Mouse (Mus musculus): ENCODE measurements around the gene Gdi2.
"Not testable (repeated sequence)": the region's sequence is repeated elsewhere in the genome, so short reads cannot be mapped to it uniquely, and the experiment has no call there.

Gdi2 gene

DNA sequence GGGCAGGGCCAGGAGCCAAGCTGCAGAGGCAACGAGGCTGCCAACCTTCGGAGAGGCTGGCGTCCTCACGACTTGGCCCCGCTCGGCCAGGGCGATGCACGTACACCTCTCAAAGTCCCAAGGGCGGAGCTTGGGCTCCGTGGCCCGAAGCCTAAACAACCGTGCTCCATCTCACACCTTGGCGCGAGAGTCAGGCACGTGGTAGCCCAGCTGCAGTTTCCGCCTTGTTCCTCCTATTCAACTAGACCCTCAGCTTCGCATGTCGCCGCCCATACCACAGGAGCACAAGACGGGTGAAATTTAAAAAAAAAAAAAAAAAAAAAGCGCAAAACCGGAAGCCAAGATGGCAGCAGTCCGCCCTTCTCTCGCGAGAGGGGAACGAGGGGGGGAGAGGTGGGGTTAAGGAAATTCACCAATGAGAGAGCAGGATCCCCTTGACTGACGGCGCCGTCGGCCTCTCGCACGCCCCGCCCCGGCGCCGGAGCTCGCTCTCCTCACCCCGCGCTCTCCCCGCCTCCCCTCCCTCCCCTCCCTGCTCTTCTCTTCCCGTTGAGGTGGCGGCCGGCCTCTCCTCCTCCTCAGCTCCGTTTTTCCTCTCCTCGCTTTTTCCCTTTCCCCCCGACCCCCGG is at the start of gene Gdi2:
Gene Gdi2, plus strand, starts transcription at position 470 of the 629 bp plus-strand sequence.
- peak; percentile 98 for DNase-seq (ENCODE audit: low read depth)

DNA sequence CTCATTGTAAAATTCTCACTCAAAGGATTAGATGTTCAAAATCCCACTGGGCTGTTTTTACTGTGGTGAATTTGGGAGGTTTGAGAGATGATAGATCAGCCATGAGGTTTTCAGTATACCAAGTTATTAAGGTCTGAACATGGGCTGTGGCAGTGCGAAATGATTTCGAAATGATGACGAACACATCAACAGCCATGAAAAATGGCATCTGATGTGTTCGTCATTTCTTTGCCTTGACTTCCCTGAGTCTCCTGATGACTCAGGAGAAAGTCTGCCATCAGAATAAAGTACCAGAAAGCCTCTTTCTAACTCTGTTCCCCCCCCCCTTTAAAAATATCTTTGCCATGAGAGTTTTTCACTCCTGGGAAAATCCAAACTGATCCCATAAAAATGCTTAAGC is 42.3 kb upstream of the Gdi2 start:
- DNase-seq (ENCODE audit: low read depth) = peak; percentile 85

DNA sequence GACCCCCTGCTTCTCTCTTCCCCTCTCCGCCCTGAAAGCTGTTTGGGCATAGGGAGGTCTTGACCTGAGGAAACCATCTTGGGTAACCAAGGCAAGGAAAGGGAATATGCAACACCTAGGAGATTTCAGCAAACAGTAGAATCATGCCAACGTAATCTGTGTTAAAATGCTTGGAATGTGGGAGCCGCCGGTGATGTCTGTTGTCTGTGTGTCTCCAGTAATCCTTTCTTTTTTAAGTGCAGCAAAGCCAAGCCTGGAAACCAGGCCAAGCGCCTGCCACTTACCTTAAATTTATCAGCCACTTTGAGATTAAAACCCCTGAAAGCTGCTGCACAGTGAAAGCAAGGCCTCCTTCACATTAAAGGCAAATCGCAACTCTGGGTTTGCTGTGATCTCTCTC is 36.8 kb upstream of the Gdi2 start:
- not testable (repeated sequence) for DNase-seq (ENCODE audit: low read depth)

DNA sequence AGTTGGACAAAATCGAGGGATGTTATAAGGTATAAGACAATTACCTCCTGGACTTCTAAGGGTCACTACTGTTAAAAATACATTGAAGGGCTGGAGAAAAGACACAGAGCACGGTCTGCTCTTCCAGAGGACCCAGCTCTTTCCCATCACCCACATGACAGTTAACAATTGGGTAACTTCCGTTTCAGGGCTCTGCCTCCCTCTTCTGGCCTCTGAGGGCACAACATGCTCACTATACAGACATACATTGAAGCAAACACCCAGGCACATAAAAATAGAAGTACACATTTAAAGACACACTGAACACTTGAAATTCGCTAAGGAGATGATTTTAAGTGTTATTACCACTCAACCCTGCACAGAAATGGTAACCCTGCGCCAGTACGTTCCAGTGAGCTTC is 22.5 kb upstream of the Gdi2 start:
- peak; percentile 31 for DNase-seq (ENCODE audit: low read depth)

DNA sequence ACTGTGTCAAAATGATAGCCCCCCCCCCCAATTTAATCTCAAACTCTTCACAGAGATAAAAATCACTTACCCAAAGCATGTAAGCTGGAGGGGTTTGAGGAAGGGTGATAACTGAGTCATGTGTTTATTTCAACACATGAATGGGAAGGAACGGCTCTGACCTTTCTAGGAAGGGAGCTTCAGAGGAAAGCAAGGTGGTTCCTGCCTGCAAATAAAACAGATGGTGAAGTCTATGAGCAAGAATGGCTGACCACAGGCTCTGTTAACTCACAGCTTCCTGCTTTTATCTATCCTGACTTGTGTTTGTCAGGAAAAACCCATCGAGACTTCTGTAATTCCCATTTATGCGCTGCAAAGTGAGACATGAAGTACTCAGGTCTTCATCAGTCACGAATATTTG is 18.5 kb upstream of the Gdi2 start:
- DNase-seq (ENCODE audit: low read depth) = not testable (repeated sequence)

DNA sequence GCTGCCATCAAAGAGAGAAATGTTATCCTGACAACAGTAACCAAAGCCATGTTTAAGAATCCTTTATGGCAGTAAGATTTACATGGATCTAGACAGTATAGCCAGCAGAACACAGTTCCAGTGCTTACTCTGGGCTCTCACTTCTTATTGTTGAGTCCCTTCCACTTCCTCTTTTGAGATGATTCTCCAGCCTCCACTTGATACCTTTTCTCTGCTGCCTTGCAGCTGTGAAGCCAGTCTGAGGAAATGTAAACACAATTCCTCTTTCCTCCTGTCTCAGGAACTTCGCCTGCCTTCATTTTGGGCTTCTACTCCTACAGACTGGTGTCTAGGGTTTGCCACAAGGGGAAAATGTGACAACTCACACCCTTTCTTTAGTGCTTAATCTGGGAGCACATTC is 17.9 kb upstream of the Gdi2 start:
- not testable (repeated sequence) for DNase-seq (ENCODE audit: low read depth)

DNA sequence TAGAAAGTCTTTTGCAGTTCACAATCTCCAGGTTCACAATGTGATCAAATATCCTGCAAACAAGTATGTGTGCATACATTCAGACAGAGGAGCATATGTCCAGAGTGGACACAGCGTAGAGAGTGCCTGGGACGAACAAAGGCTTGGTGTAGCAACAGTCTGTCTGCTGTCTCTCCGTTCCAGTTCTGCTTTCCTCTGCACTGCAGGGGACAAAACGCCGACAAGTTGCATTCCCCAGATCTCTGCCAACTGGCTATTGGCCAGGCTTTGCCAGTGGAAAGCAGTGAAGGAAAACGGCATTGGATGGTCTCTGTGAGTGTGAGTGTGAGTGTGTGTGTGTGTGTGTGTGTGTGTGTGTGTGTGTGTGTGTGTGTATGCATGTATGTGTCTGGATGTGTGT is 14.4 kb upstream of the Gdi2 start:
- DNase-seq (ENCODE audit: low read depth) = peak; percentile 25

DNA sequence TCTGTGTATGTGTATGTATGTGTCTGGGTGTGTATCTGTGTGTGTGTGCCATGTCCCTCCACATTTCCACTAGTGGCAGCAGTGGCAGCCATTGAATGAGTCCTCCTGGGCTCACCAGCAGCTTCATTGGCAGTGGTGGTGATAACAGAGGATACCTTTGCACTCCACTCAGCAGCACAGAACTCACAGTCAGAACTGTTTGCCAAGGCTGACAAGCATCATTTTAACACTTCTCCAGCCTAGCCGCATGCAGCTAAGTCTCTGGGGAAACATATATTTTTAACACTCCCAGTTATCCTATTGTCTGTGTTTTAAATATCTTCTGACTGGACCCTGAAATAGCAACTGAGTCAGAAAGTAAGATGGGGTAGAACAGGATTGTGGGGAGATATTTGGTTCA is 13.9 kb upstream of the Gdi2 start:
- DNase-seq (ENCODE audit: low read depth) = no peak

DNA sequence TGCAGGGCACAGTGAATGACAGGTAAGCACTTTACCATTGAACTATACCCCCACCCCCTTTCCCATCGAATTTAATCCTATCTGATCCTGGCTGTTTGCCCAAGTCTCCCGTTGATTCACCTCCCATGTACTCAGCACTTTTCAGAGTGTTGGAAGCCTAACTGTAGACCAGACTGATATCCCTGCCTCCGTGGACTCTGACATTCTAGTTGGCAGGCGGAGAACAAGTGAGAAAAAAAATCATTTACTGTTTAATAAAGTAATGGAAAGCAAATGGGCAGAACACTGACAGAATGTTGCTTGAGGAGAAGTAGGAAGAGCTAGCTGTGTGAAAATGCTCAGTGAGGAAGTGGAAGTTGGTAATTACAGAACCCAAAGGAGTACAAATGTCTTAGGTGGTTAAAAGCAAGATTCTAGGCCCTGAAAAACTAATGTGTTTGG is 12.2 kb upstream of the Gdi2 start:
- no peak for DNase-seq (ENCODE audit: low read depth)

DNA sequence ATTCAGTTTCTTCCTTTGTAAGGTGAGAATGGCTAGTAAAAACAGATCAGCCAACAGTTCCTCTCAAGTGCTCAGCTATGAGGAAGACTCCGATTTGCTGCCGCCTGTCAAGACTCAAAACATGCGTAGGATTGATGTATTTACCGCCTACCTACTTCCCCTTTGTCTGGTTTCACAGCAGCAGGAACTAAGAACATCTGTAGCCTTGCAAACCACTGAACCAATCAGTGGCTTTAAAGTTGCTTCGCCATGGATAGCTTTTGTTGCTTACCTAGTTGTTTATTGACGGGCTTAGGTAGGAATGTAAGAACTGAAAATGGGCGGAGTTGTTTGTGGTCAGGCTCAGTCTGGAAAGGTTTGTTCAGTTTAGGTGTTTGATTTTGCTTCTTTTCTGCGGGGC is 11.5 kb upstream of the Gdi2 start:
- DNase-seq (ENCODE audit: low read depth) = no peak

DNA sequence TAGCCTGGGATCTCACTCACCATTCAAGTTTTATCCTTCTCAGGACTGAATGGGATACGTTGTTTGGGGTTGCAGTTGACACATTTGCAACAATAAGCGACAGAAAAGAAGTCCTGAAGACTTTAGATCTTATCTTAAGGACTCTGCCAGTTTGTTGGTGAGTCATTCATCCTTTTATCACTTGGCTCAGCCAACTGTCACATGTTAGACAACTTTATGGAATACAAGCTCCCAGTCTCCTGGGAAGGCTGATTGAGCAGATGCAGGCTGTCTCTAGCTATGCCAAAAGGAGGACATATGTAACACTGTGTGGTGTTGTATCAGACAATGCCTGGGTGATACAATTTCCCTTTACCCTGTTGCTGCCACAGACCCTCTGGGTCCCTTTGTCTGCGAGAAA is 7.4 kb upstream of the Gdi2 start:
- no peak for DNase-seq (ENCODE audit: low read depth)

DNA sequence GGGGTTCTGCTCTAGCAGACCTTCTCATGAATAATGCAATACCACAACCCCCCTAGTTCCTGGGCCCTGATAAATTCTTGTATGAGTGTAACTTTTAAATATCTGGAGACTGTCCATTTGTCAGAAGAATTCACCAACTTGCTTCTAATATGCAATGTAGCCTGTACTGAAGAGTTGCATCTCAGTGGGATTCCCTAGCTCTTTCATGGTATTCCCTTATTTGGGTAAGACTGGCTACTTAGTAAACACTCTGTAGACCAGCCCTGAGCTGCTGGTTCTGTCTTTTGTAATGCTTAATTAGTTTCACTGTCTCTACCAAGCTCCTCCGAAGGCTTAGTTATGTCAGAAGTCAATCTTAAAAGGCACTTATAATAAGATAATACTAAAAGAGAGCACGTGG is 6.7 kb upstream of the Gdi2 start:
- not testable (repeated sequence) for DNase-seq (ENCODE audit: low read depth)

DNA sequence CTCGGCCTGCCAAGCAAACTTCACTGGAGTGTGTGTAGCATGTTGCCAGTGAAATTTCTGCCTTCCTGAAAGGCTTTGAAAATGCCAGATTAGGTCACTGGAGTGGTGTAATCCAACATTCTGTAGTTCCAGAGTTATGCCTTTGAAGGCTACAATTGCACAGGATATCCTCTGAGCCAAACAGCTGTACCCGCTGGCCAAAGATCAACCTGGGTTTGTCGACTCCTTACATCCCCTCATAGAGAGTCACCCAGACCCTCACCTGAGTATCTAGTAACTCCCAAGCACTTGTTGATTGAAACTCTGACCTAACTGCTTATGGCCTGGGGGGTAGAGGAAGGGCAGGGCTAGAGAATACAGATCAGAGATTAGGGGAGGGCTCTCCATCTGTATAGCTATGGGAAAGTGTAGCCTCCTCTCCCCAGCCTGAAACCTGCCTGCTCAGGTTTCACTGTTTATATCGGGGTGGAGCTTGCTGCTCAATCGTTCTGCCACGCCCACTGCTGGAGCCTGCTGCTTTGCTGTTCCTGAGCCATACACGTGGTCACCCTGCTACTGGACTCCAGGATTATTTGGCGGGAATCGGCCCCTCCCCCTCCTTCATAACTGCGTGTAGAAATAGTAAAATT is 6.1 kb upstream of the Gdi2 start:
- no peak for DNase-seq (ENCODE audit: low read depth)

DNA sequence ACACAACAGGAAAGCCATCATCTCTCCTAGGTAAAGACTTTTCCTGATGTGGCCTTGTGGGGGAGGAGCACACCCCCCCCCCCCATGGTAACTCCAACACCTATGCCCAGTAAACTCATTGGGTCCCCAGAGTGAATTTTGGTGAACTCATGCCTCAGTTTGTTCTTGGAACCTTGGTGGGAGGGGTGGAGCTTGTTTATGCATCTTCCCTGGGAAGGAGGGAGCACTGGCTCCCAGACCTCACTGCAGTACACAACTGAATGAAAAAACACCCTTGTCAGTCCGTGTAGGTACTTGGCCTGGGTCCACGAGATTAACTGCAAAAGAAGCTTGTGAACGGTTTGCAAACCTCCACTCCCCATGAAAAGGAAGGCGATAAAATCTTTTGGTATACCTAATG is 5.4 kb upstream of the Gdi2 start:
- no peak for DNase-seq (ENCODE audit: low read depth)

DNA sequence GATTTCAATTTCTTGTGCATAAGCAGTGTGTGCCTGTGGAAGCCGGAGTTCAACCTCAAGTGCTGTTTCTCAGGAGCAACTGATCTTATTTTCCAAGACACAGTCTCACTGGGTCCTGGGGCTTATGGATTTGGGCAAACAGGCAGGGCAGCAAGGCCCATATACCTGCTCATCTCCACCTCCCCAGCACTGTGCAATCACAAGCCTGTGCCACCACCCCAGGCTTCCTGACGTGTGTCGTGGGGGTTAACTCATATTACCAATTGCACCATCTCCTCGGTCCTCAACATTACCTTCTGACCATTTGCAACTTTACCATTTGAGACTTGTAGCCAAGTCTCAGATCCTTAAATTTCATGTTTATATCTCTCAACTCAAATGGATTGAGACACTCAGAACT is 3.7 kb upstream of the Gdi2 start:
- DNase-seq (ENCODE audit: low read depth) = no peak

DNA sequence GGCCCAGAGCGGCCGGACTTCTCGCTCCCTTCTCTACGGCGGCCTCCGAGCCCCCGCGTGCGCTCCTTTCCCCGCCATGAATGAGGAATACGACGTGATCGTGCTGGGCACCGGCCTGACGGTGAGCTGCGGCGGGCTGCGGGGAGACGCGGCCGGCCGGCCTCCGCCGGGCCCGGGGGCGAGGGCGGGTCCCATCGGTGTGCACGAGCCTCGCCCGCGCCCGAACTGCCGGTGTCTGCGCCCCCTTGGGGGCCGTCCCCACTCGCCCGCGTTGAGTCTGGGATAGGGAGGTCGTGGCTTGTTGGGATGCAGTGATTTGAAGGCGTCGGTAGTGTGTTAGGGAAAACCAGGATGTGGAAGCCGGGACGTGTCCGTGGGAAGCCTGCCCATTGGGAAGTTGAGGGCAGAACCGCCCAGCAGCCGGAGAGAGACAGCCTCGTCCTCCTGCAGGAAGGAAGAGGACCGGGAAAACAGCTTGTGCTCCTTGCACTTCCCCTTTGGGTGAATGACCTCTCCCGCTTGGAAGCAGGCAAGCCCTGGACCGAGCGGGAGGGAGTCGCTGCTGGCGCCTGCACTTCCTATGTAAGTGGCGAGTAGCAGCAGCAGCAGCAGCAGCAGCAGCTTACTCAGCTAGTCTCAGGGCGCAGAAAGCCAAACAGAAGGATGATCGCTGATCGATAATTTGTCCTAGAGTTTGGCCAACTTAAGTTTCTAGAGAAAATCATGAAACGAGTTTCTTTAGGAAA is 533 bp downstream of the Gdi2 start:
- DNase-seq (ENCODE audit: low read depth) = peak; percentile 75

DNA sequence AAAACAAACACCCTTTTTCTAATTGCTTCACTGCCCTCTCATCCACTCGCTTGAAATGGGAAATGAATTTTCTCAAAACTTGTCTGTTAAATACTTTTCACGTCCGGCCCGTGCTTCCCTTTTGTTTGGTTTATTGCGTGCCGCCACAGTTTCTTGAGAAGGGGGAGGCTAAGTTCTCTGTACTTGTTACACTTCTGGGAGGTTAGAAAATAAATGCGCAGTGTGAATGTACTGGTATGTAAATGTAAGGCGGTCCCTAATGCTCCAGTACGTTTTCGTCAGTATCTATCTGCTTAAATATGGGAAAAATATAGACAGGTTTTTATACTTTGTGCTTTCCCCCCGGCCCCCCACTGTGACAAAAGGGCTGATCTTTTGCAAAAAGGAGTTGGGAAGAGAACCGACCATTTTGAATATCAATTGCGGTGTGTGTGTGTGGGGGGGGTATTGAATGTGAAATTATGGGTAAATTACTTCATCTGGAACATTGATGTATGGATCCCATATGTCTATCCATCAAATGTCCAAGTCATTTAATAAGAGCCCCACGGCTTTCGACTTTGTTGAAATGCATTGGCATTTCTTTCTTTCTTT is 1.2 kb downstream of the Gdi2 start:
- DNase-seq (ENCODE audit: low read depth) = no peak

DNA sequence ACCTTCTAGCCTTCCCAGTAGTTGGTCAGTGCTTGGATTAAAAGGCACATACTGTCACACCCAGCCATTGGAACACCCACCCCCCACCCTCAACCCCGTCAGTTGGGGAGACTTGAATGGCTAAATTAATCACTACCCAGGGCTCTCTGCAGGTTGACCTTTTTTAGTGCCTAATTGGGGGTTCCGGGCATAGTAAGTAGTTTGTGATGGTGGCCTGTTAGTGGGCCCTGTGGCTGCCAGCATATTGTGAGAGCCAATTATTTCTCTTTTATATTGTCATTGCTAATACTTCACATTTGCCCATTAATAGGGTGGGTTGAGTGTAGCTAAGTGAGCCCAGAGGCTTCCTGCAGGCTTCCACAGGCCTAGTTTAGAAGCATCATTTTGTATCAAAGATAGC is 2.3 kb downstream of the Gdi2 start:
- no peak for DNase-seq (ENCODE audit: low read depth)

DNA sequence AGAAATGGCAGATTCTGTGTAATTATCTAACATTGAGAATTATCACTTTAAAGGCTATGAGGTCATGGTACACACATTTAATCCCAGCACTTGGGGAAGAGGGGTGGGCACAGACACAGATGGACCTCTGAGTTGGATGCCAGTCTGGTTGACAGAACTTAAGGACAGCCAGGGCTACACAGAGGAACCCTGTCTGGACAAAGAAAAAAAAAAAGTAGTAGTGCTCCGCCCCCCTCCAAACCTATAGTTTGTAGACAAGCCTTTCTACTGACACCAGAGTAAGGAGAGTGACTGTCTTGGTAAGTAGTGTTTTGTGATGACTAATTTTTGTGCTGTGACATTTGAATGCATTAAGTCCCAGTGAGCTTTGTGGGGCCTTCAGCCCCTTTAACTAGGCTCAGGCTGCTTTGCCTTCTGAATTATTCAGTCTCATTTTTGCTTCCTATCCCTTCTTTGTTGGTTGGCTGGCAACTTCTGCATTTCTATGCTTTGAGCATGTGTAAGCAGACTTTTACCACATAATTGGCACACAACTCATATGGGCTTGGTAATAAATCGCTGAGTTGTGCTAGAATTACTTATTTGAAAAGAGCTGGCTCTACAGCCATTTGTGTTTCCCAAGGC is 3.4 kb downstream of the Gdi2 start:
- DNase-seq (ENCODE audit: low read depth) = peak; percentile 42

DNA sequence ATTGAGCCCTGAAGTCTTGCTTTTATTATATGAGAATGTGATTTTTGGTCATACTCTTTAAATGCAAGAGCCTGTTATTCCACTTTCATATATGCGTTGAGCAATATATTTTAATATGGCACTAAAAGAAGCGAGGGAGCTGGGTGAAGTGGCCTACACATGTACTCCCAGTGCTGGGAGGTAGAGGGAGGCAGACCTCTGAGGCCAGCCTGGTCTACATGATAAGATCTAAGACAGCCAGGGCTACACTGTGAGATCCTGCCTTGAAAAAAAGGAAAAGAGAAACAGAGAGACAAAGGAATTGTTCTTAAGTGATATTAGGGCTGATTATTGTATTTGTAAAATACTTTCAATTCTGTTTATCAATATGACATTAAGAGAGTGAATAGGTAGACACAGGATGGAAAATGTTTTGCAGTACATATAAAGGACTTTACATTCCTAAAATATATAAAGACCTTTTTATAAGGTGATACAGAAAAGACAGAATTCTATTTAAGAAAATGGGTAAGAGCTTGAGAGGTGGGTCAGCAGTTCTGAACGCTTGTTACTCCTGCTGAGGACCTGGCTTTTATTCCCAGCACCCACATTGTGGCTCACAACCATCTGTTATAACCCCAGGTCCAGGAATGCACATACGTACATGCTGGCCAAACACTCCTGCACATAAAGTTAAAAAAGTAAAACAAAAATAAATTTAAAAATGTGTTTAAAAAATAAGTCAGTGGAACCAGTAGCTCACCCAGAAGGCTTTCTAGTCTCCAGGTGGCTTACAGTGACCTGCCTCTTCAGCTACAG is 6.4 kb downstream of the Gdi2 start:
- DNase-seq (ENCODE audit: low read depth) = no peak

DNA sequence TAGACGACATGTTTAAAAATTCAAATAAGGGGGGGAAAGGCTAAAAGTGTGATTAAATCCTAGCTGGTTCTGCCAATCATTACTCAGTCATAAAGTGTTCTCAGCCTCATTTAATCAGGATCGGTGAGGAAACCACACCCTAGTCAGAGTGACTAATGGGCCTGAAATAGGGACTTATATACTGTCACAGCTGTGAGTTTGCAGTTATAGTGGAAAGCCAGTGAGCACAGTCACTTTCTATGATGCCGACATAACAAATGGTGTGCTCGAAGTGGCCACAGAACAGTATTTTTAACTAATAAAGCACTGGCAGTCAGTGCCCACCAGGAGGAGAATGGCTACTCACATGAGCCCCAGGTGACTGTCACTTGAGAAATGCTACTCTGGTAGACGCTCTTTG is 7.1 kb downstream of the Gdi2 start:
- DNase-seq (ENCODE audit: low read depth) = no peak

DNA sequence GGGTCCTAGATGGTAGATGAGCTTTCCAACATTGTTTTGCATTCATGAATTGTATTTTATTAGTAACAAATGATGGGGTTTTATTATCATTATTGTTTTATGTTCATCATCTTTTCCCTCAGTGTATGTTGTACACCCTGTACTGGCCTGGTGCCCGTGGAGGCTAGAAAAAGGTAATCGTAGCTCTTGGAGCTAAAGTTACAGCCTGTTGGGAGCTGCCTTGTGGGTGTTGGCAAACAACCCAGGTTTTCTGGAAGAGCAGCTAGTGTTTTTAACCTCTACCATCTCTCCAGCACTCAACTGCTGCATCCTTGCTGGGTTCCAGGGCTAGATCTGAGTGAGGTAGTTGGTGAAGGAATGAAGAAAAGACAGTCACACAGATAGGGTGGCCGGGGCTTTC is 9.5 kb downstream of the Gdi2 start:
- no peak for DNase-seq (ENCODE audit: low read depth)

Measured in NIH3T3 (cell line).